ENCODE assay signal across 8 mouse cellular contexts in genomic region chr1:183147438-183147841, GRCm38 (mm10).
A peak's percentile ranks its signal among the peaks of the same experiment; 100 is the strongest.
DNase-seq lines count a peak whose midpoint lies in the region; ATAC-seq and TF ChIP-seq lines count a peak whose summit lies in the region.

No protein-coding gene starts in this region.

- no peak overlapping the region for H3K9ac ChIP-seq in liver, embryonic 12.5 days

- peak; percentile 69 for TF ChIP-seq POLR2A in myocyte (IDR thresholded peaks at IDR 0.05; ENCODE audit: insufficient read length, low read depth)

- no peak overlapping the region for H3K4me3 ChIP-seq in liver, embryonic 12.5 days
- H3K4me3 ChIP-seq in myocyte = peak overlapping the region; percentile 40

- H3ac ChIP-seq in myocyte (ENCODE audit: control insufficient read depth, insufficient read length) = no peak overlapping the region

- H3K79me2 ChIP-seq in myocyte (ENCODE audit: control insufficient read depth, insufficient read depth) = peaks cover 55% of the 10 kb centered on the region

- ATAC-seq in inflammation-experienced regulatory T-cells, adult 6 months = peak; percentile 51
- peak; percentile 79 for ATAC-seq in liver, embryonic 12.5 days

- H3K9me3 ChIP-seq in liver, embryonic 12.5 days (replicated peaks) = no peaks in the 10 kb centered on the region

- peak; percentile 35 to 39 for DNase-seq in cerebellum, postnatal 10 days
- DNase-seq in cerebellum, adult 11-12 months = no peak
- peak; percentile 78 for DNase-seq in embryo, embryonic 9.5 days (ENCODE audit: extremely low spot score)
- DNase-seq in heart, adult 18-20 months = peak; percentile 68 to 81
- no peak for DNase-seq in left cerebral cortex, adult 18-20 months (ENCODE audit: low spot score in 2 of 2)

- WGBS in liver, embryonic 12.5 days (ENCODE audit: insufficient replicate concordance) = 21% methylated on average over 5 of the region's 5 CpGs

- no peak overlapping the region for H3K27ac ChIP-seq in liver, embryonic 12.5 days

- no peaks in the 10 kb centered on the region for H3K27me3 ChIP-seq in liver, embryonic 12.5 days (replicated peaks)
- H3K27me3 ChIP-seq in myocyte (ENCODE audit: control insufficient read depth, insufficient read depth, insufficient read length) = no peaks in the 10 kb centered on the region

- H3K4me2 ChIP-seq in liver, embryonic 12.5 days = peak overlapping the region; percentile 35
- peak overlapping the region; percentile 87 for H3K4me2 ChIP-seq in myocyte (ENCODE audit: low read depth)

- peaks cover 50% of the 10 kb centered on the region for H3K4me1 ChIP-seq in liver, embryonic 12.5 days

- H3K36me3 ChIP-seq in liver, embryonic 12.5 days = no peaks in the 10 kb centered on the region
- H3K36me3 ChIP-seq in myocyte (ENCODE audit: control insufficient read depth, insufficient read depth) = no peaks in the 10 kb centered on the region

TF ChIP-seq in myocyte, 11 proteins besides CTCF, POLR2A, EP300 and RAD21:
- no peak for TF ChIP-seq USF1 (IDR thresholded peaks at IDR 0.05; ENCODE audit: low read depth)
- peak; percentile 48 for TF ChIP-seq POLR2AphosphoS2 (IDR thresholded peaks at IDR 0.05; ENCODE audit: insufficient read length, low read depth)
- TF ChIP-seq MAX (IDR thresholded peaks at IDR 0.05; ENCODE audit: low read depth) = no peak
- peak; percentile 45; the same call in 1 of the 2 replicates for TF ChIP-seq CEBPB (IDR thresholded peaks at IDR 0.05; ENCODE audit: insufficient read depth, poor library complexity, severe bottlenecking)
- TF ChIP-seq MYOD1 (IDR thresholded peaks at IDR 0.05; ENCODE audit: control insufficient read depth in 1 of 3, insufficient read length in 2 of 3, low read depth in 2 of 3) = peak in 2 of 3 experiments; percentile 56 to 63
- TF ChIP-seq MYOG (IDR thresholded peaks at IDR 0.05; ENCODE audit: control insufficient read depth in 1 of 3, insufficient read depth in 1 of 3, insufficient read length in 2 of 3, low read depth in 2 of 3) = peak in 1 of 3 experiments; percentile 51
- no peak for TF ChIP-seq E2F4 (IDR thresholded peaks at IDR 0.05; ENCODE audit: insufficient read depth)

Comparison
In these comparisons a context has a peak if more than half of its experiments do, and no peak if none do; other contexts are left out.
1. DNase-seq: peak in cerebellum, postnatal 10 days (2 of 2), embryo, embryonic 9.5 days (single experiment) and heart, adult 18-20 months (2 of 2); none in cerebellum, adult 11-12 months (single experiment) and left cerebral cortex, adult 18-20 months (0 of 2).